Mouse (Mus musculus): ENCODE measurements around the gene Gpr31b. TPM values are rescaled to one million over a fixed set of nuclear protein-coding genes. Genes with fewer than 3 reads are reported as not detected.

Gpr31b gene
- total RNA-seq, 2 experiments from 2014 or later: 0.41 to 0.65 TPM

Other genes starting within 250 kb of the Gpr31b start
- gene Mas1, start 184.2 kb downstream of the Gpr31b start, total RNA-seq (2021): 10 to 100 TPM; 31.6 to 34.5 TPM
- gene Mrgprh, start 176.3 kb downstream of the Gpr31b start, total RNA-seq (2021): not detected
- 1 to 10 TPM; 1.3 to 2.8 TPM for gene Pnldc1, start 142.1 kb downstream of the Gpr31b start, total RNA-seq (2021)
- 100 to 1,000 TPM; 224 to 239 TPM for gene Tcp1, start 136.6 kb downstream of the Gpr31b start, total RNA-seq (2021)
- 10 to 100 TPM; 54.4 to 62.4 TPM for gene Mrpl18, start 136.0 kb downstream of the Gpr31b start, total RNA-seq (2021)
- 1 to 10 TPM; 2.3 to 4.4 TPM for gene Acat3, start 111.7 kb downstream of the Gpr31b start, total RNA-seq (2021)
- gene Acat2, start 91.5 kb downstream of the Gpr31b start, total RNA-seq (2021): 100 to 1,000 TPM; 101 to 110 TPM
- gene Wtap, start 58.1 kb downstream of the Gpr31b start, total RNA-seq (2021): 10 to 100 TPM; 64.5 to 66.4 TPM
- gene Sod2, start 45.5 kb downstream of the Gpr31b start, total RNA-seq (2021): 100 to 1,000 TPM; 211 to 236 TPM
- gene Tcp10b, start 8.8 kb upstream of the Gpr31b start, total RNA-seq (2021): under 1 TPM; 0.34 to 0.47 TPM
- not detected for gene Unc93a, start 79.5 kb upstream of the Gpr31b start, total RNA-seq (2021)
- not detected for gene Smok2a, start 168.9 kb upstream of the Gpr31b start, total RNA-seq (2021)
- not detected for gene Smok2b, start 178.0 kb upstream of the Gpr31b start, total RNA-seq (2021)